Comparison of ENCODE assay signal across 9 mouse cellular contexts in the genomic region with DNA sequence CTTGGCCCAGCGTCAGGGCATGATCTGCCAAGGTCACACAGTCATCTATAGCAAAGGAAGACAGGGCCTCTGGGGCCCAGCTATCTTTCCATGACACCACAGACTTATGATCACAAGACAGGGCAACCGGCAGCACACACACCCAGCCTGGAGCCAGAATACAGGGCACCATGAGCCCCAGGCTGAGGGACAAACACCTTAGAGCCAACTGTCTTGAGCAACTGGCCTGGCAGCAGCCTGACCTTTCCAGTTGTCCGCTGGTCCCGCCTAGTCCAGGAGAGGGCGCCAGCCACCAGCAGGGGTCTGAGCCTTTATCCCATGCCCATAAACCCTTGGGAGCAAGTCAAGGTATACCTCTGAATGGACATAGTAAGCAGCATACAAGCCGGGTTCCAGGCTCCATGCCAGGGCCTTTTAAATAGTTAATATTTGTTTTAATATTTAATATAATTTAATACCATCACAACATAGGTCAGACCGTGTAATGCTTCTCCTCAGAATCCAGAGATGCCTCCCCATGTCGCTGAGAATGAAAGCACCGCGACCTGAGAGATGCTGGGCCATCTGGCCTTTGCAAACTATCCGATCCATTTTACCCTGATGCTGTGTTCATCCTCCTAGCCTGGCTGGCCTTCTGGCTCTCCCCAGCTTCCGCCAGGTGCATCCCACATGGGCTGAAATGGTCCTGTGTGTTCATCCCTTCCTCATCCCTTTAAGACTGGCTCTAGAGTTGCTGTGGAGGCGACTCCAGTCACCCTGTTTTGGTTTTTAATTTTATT. TPM values are rescaled to one million over a fixed set of nuclear protein-coding genes. Genes with fewer than 3 reads are reported as not detected.
DNase-seq lines count a peak whose midpoint lies in the region; ATAC-seq and TF ChIP-seq lines count a peak whose summit lies in the region.
"Had no signal": no experiment of that assay in that cellular context is flagged by ENCODE, and none has a peak within 500 bp of the region (broad histone marks: within the 10 kb centered on the region; RNA-seq: fewer than 3 reads in every experiment).

No protein-coding gene starts in this region.

- H3K4me2 ChIP-seq in stomach, postnatal 0 days (replicated peaks; ENCODE audit: low read depth): no peak overlapping the region
- H3K4me2 ChIP-seq: limb, embryonic 12.5 days had no signal

- no peaks in the 10 kb centered on the region for H3K27me3 ChIP-seq in kidney, adult 2 months (replicated peaks; ENCODE audit: control insufficient read depth, insufficient read depth, low read length)
- H3K27me3 ChIP-seq in ES-Bruce4 (ENCODE audit: control insufficient read depth, insufficient read depth, low read length, poor library complexity, severe bottlenecking): no peaks in the 10 kb centered on the region
- no peaks in the 10 kb centered on the region for H3K27me3 ChIP-seq in stomach, postnatal 0 days (ENCODE audit: control insufficient read depth, insufficient read depth, low read length)

- no peak overlapping the region for H3K9ac ChIP-seq in ES-Bruce4 (ENCODE audit: low read depth, poor library complexity, severe bottlenecking)
- H3K9ac ChIP-seq in stomach, postnatal 0 days (ENCODE audit: low read length): no peak overlapping the region
- H3K9ac ChIP-seq: limb, embryonic 12.5 days had no signal

- no peaks in the 10 kb centered on the region for H3K9me3 ChIP-seq in ES-Bruce4 (replicated peaks; ENCODE audit: control insufficient read depth, insufficient read depth, low read length, poor library complexity, severe bottlenecking)
- H3K9me3 ChIP-seq in stomach, postnatal 0 days (ENCODE audit: control insufficient read depth, low read length): no peaks in the 10 kb centered on the region
- H3K9me3 ChIP-seq: limb, embryonic 12.5 days had no signal

- no peaks in the 10 kb centered on the region for H3K4me1 ChIP-seq in kidney, adult 2 months (ENCODE audit: control insufficient read depth, insufficient read depth, low read length)
- H3K4me1 ChIP-seq in ES-Bruce4 (ENCODE audit: control insufficient read depth, insufficient read depth, low read length): no peaks in the 10 kb centered on the region
- peaks cover 4% of the 10 kb centered on the region; the same call in 1 of the 2 replicates for H3K4me1 ChIP-seq in brown adipose tissue, adult 24 weeks (ENCODE audit: control insufficient read depth, insufficient read depth, insufficient read length, low read length)
- H3K4me1 ChIP-seq in stomach, postnatal 0 days (replicated peaks; ENCODE audit: control insufficient read depth, insufficient read depth): 0 out of 2 replicates have a peak, but pooled peaks cover 3% of the 10 kb centered on the region

- no peak overlapping the region for H3K4me3 ChIP-seq in kidney, adult 2 months (ENCODE audit: insufficient read depth, low read depth, low read length)
- H3K4me3 ChIP-seq in ES-Bruce4 (ENCODE audit: low read depth, low read length): no peak overlapping the region
- no peak overlapping the region for H3K4me3 ChIP-seq in brown adipose tissue, adult 24 weeks (ENCODE audit: insufficient read depth, low read depth, low read length)
- no peak overlapping the region for H3K4me3 ChIP-seq in stomach, postnatal 0 days (ENCODE audit: low read depth, low read length)
- H3K4me3 ChIP-seq: limb, embryonic 12.5 days had no signal

- 62% methylated on average over 13 of the region's 13 CpGs for WGBS in kidney, adult 2 months
- WGBS in stomach, postnatal 0 days: 59% methylated on average over 13 of the region's 13 CpGs

- DNase-seq in kidney, adult 2 months: peak; percentile 39
- DNase-seq in kidney, adult 11 months: no peak
- peak; percentile 79 for DNase-seq in gastrocnemius, postnatal 10 days
- peak; percentile 81 to 83 for DNase-seq in kidney, postnatal 4 days
- peak; percentile 61 for DNase-seq in stomach, postnatal 0 days (ENCODE audit: low spot score)
- DNase-seq in frontal cortex, postnatal 14 days (ENCODE audit: low spot score in 2 of 2): no peak

- H3K27ac ChIP-seq in kidney, adult 2 months (ENCODE audit: insufficient read depth, low read depth, low read length): no peak overlapping the region
- H3K27ac ChIP-seq in ES-Bruce4 (ENCODE audit: insufficient read depth, low read length): no peak overlapping the region
- H3K27ac ChIP-seq in brown adipose tissue, adult 24 weeks (replicated peaks; ENCODE audit: low read depth, low read length): peak overlapping the region; percentile 66
- H3K27ac ChIP-seq in stomach, postnatal 0 days (replicated peaks): no peak overlapping the region
- H3K27ac ChIP-seq: limb, embryonic 12.5 days had no signal

- no peak for TF ChIP-seq POLR2A in kidney, adult 2 months (IDR thresholded peaks at IDR 0.05; ENCODE audit: low read depth, low read length)
- TF ChIP-seq POLR2A in ES-Bruce4 (IDR thresholded peaks at IDR 0.05; ENCODE audit: insufficient read depth, low read length): no peak

- H3K36me3 ChIP-seq in kidney, adult 2 months (ENCODE audit: control insufficient read depth, insufficient read depth, low read length): no peaks in the 10 kb centered on the region
- H3K36me3 ChIP-seq in ES-Bruce4 (ENCODE audit: control insufficient read depth, insufficient read depth, low read length, poor library complexity, severe bottlenecking): no peaks in the 10 kb centered on the region
- H3K36me3 ChIP-seq in stomach, postnatal 0 days (ENCODE audit: control insufficient read depth, insufficient read depth, low read length): no peaks in the 10 kb centered on the region
- H3K36me3 ChIP-seq: limb, embryonic 12.5 days had no signal

- TF ChIP-seq EP300 in ES-Bruce4 (IDR thresholded peaks at IDR 0.05; ENCODE audit: insufficient read depth, low read depth, low read length): no peak
- TF ChIP-seq EP300 in stomach, postnatal 0 days (optimal IDR thresholded peaks at IDR 0.05): no peak

- TF ChIP-seq CTCF in kidney, adult 2 months (conservative IDR thresholded peaks at IDR 0.05; ENCODE audit: insufficient read depth, insufficient read length, low read depth, low read length): peak; percentile 48
- peak; percentile 96 for TF ChIP-seq CTCF in ES-Bruce4 (IDR thresholded peaks at IDR 0.05; ENCODE audit: low read depth, low read length)
- TF ChIP-seq CTCF in stomach, postnatal 0 days (IDR thresholded peaks at IDR 0.05; ENCODE audit: low read depth): peak; percentile 79

- 0 out of 2 replicates have a peak, but pooled peaks have one; percentile 33 for ATAC-seq in stomach, postnatal 0 days (ENCODE audit: low FRiP score, low TSS enrichment)

RNA-seq across cellular contexts. Expression of a gene that starts 3.6 kb away (rescaled TPM):
- polyA plus RNA-seq in kidney, adult 2 months (2012; rRNA removed): 34.6 and 43.9 TPM in 2 replicates
- 18.0 and 19.8 TPM in 2 replicates for polyA plus RNA-seq in ES-Bruce4 (2011; ENCODE audit: insufficient read depth, insufficient read length, low read depth, missing spikeins)
- polyA plus RNA-seq in brown adipose tissue, adult 24 weeks (2012; ENCODE audit: insufficient read depth, insufficient read length, missing spikeins): 5.7 and 11.3 TPM in 2 replicates
- 100 to 1,000 TPM; 196 to 209 TPM for total RNA-seq in gastrocnemius, postnatal 10 days (2021)
- polyA plus RNA-seq in stomach, postnatal 0 days (2015; fragmentation: Nextera tagmentation; extraction: Ambion mirVana): 28.8 and 30.0 TPM in 2 replicates

RNA-seq across cellular contexts. Expression of a gene that starts 11.4 kb away (rescaled TPM):
- polyA plus RNA-seq in kidney, adult 2 months (2012; rRNA removed): 17.0 and 32.1 TPM in 2 replicates
- polyA plus RNA-seq in ES-Bruce4 (2011; ENCODE audit: insufficient read depth, insufficient read length, low read depth, missing spikeins): 18.2 and 23.3 TPM in 2 replicates
- 68.8 and 75.5 TPM in 2 replicates for polyA plus RNA-seq in brown adipose tissue, adult 24 weeks (2012; ENCODE audit: insufficient read depth, insufficient read length, missing spikeins)
- 1,000 to 10,000 TPM; 1,482 to 1,503 TPM for total RNA-seq in gastrocnemius, postnatal 10 days (2021)
- 223 and 291 TPM in 2 replicates for polyA plus RNA-seq in stomach, postnatal 0 days (2015; fragmentation: Nextera tagmentation; extraction: Ambion mirVana)

RNA-seq across cellular contexts. Expression of a gene that starts 53.7 kb away (rescaled TPM):
- polyA plus RNA-seq in kidney, adult 2 months (2012; rRNA removed): 117 and 124 TPM in 2 replicates
- 104 and 105 TPM in 2 replicates for polyA plus RNA-seq in ES-Bruce4 (2011; ENCODE audit: insufficient read depth, insufficient read length, low read depth, missing spikeins)
- 72.6 and 86.4 TPM in 2 replicates for polyA plus RNA-seq in brown adipose tissue, adult 24 weeks (2012; ENCODE audit: insufficient read depth, insufficient read length, missing spikeins)
- total RNA-seq in gastrocnemius, postnatal 10 days (2021): 10 to 100 TPM; 51.0 to 53.8 TPM
- 104 and 108 TPM in 2 replicates for polyA plus RNA-seq in stomach, postnatal 0 days (2015; fragmentation: Nextera tagmentation; extraction: Ambion mirVana)

Comparison
In these comparisons a context has a peak if more than half of its experiments do, and no peak if none do; other contexts are left out.
1. DNase-seq: peak in kidney, adult 2 months (single experiment), gastrocnemius, postnatal 10 days (single experiment), kidney, postnatal 4 days (2 of 2) and stomach, postnatal 0 days (single experiment); none in kidney, adult 11 months (single experiment) and frontal cortex, postnatal 14 days (0 of 2).
2. Peak in every context shown above with its lines, with median percentiles within 50 percentile points of each other: CTCF ChIP-seq.